Mouse (Mus musculus) spleen, adult 12 weeks (tissue): Measurements from ENCODE around the gene Arhgap33.
"Not testable (repeated sequence)": the region's sequence is repeated elsewhere in the genome, so short reads cannot be mapped to it uniquely, and the experiment has no call there.

Experiments
- DNase-seq: peaks from one replicate; pipeline ENCODE4 v3.0.0; 2022; ENCODE audit warnings: low spot score

Arhgap33 gene

GRCm38 (mm10) chr7:30552102-30553020 is 17.5 kb upstream of the Arhgap33 start, which contains the start of the genes Hspb6 and Proser3:
Hspb6 (plus strand) TSS chr7:30552178.
Proser3 (minus strand) TSS chr7:30552299.
- peak; percentile 93 for DNase-seq

- DNase-seq, result no peak
Observed at GRCm38 (mm10) chr7:30551445-30552101, 16.7 kb upstream of the Arhgap33 start.

GRCm38 (mm10) chr7:30550603-30551002 is 15.7 kb upstream of the Arhgap33 start:
- no peak for DNase-seq

- no peak for DNase-seq
Observed at GRCm38 (mm10) chr7:30549880-30550279, 15.0 kb upstream of the Arhgap33 start.

- no peak for DNase-seq
Observed at GRCm38 (mm10) chr7:30544327-30544726, 9.5 kb upstream of the Arhgap33 start.

- DNase-seq, result no peak
Observed at GRCm38 (mm10) chr7:30540572-30540971, 5.7 kb upstream of the Arhgap33 start.

- DNase-seq, result no peak
Observed at GRCm38 (mm10) chr7:30533941-30534632, 773 bp downstream of the Arhgap33 start.

- no peak for DNase-seq
Observed at GRCm38 (mm10) chr7:30532931-30533330, 1.9 kb downstream of the Arhgap33 start.

GRCm38 (mm10) chr7:30531291-30531815 is 3.5 kb downstream of the Arhgap33 start:
- no peak for DNase-seq

- DNase-seq, result no peak
Observed at GRCm38 (mm10) chr7:30526981-30527380, 7.9 kb downstream of the Arhgap33 start.

GRCm38 (mm10) chr7:30526399-30526798 is 8.5 kb downstream of the Arhgap33 start:
- no peak for DNase-seq

GRCm38 (mm10) chr7:30525954-30526353 is 8.9 kb downstream of the Arhgap33 start:
- DNase-seq, result no peak

- no peak for DNase-seq
Observed at GRCm38 (mm10) chr7:30524487-30524886, 10.4 kb downstream of the Arhgap33 start.

- DNase-seq, result no peak
Observed at GRCm38 (mm10) chr7:30522871-30523270, 12.0 kb downstream of the Arhgap33 start.

- no peak for DNase-seq
Observed at GRCm38 (mm10) chr7:30520856-30521255, 14.0 kb downstream of the Arhgap33 start.

GRCm38 (mm10) chr7:30520396-30520795 is 14.5 kb downstream of the Arhgap33 start:
- no peak for DNase-seq

- DNase-seq, result no peak
Observed at GRCm38 (mm10) chr7:30518325-30518724, 16.5 kb downstream of the Arhgap33 start.

- DNase-seq, result no peak
Observed at GRCm38 (mm10) chr7:30515003-30515760, 19.7 kb downstream of the Arhgap33 start.

- no peak for DNase-seq
Observed at GRCm38 (mm10) chr7:30508061-30508460, 26.8 kb downstream of the Arhgap33 start.

- DNase-seq, result not testable (repeated sequence)
Observed at GRCm38 (mm10) chr7:30501159-30501558, 33.7 kb downstream of the Arhgap33 start.

GRCm38 (mm10) chr7:30495506-30496042 is 39.3 kb downstream of the Arhgap33 start:
- DNase-seq, result not testable (repeated sequence)
